Mouse (Mus musculus) embryonic facial prominence, embryonic 12.5 days (tissue): ENCODE results near the gene Stxbp6. TPM values are rescaled to one million over a fixed set of nuclear protein-coding genes. Genes with fewer than 3 reads are reported as not detected.
"Not testable (repeated sequence)": the region's sequence is repeated elsewhere in the genome, so short reads cannot be mapped to it uniquely, and the experiment has no call there.

Source experiments
- ATAC-seq: fragments of 200-750 bp; cut with Nextera tagmentation; 2 replicates; pipeline ENCODE4 v1.8.0; 2017; ENCODE audit not compliant: insufficient number of reproducible peaks, insufficient read depth, low FRiP score, low TSS enrichment
- H3K27ac ChIP-seq: fragments of 300-500 bp; sonication (generic); 2 replicates; pipeline ENCODE4 v1.5.1; 2016; ENCODE audit warnings: mild to moderate bottlenecking
- H3K27me3 ChIP-seq: fragments of 300-500 bp; sonication (generic); 2 replicates; pipeline ENCODE4 v1.6.1; 2016; ENCODE audit warnings: mild to moderate bottlenecking, moderate library complexity
- H3K36me3 ChIP-seq: fragments of 300-500 bp; sonication (generic); 2 replicates; pipeline ENCODE4 v1.6.1; 2016; ENCODE audit warnings: mild to moderate bottlenecking
- H3K4me1 ChIP-seq: fragments of 300-500 bp; sonication (generic); 2 replicates; pipeline ENCODE4 v1.6.1; 2016
- H3K4me2 ChIP-seq: fragments of 300-500 bp; sonication (generic); replicated peaks from 2 replicates; pipeline ENCODE4 v1.6.1; 2016; ENCODE audit warnings: mild to moderate bottlenecking, moderate library complexity
- H3K4me3 ChIP-seq: fragments of 300-500 bp; sonication (generic); 2 replicates; pipeline ENCODE4 v1.5.1; 2016; ENCODE audit warnings: mild to moderate bottlenecking
- H3K9ac ChIP-seq: fragments of 300-500 bp; sonication (generic); 2 replicates; pipeline ENCODE4 v1.6.1; 2016; ENCODE audit warnings: mild to moderate bottlenecking, moderate library complexity
- H3K9me3 ChIP-seq: fragments of 300-500 bp; sonication (generic); 2 replicates; pipeline ENCODE4 v1.6.1; 2016; ENCODE audit warnings: mild to moderate bottlenecking, moderate library complexity
- WGBS: fragments of 180-500 bp; shearing (Covaris S2); methylation state at CpG from one replicate; pipeline ENCODE4 v1.1.7; 2016; 5-methylcytosine and 5-hydroxymethylcytosine counted together
- polyA plus RNA-seq: library from polyadenylated mRNA; unstranded; fragments of >200 nt; fragmentation: Nextera tagmentation; extraction: Ambion mirVana; gene quantifications from 2 replicates; pipeline ENCODE4 v1.2.1, GENCODE M21; 2016

Stxbp6 gene
- polyA plus RNA-seq, 1 experiment from 2014 or later: 12.0 TPM

DNA sequence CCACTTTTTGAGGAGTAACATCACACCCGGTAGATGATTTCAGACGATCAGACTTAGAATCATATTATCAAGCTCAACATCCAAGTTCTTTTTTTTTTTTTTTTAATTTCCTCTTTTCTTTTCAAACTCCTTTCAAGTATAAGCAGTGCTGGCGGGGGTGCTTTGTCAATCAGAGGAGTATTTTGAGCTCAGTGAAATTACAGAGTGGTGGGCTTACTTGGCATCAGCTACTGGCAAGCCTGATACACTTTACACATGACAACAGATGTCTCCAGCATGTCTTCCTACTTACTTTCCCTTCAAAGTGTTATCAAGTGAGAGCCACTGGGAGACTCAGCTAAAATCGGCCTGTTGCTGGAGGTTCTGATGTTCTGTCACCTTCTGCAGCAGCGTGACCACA is 21.6 kb downstream of the Stxbp6 start:
- Histone ChIP-seq H3K27me3 (no peaks in the 10 kb centered on the region), H3K4me2 (no peak overlapping the region), H3K36me3 (no peaks in the 10 kb centered on the region), H3K4me3 (no peak overlapping the region), H3K4me1 (no peaks in the 10 kb centered on the region), H3K9me3 (no peaks in the 10 kb centered on the region), H3K27ac (no peak overlapping the region), H3K9ac (no peak overlapping the region)
- no peak for ATAC-seq
- WGBS: 83% methylated on average over 5 of the region's 5 CpGs

DNA sequence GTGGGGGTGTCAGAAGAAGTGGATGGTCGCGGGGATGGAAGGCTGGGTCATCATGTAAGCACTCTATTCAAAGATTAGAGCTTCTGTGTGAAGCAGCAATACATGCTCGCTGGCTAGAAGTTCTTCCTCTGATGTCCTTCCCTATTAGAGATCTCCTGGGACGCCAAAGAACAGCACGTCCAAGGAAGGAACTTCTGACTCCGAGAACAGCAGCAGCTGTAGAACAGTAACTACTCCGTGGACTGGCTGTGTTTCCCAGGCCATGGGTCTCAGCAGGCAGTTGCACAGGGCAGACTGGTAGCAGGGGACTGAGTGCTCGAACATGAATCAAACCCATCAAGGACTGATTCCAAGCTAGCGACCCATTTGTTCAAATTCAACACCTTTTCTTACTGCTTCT is 24.6 kb downstream of the Stxbp6 start:
- 72% methylated on average over 9 of the region's 9 CpGs for WGBS
- no peak for ATAC-seq
- H3K36me3 ChIP-seq: no peaks in the 10 kb centered on the region
- H3K4me3 ChIP-seq: no peak overlapping the region
- peaks cover 3% of the 10 kb centered on the region; the same call in 1 of the 2 replicates for H3K4me1 ChIP-seq
- no peaks in the 10 kb centered on the region for H3K27me3 ChIP-seq
- no peak overlapping the region for H3K9ac ChIP-seq
- no peaks in the 10 kb centered on the region for H3K9me3 ChIP-seq
- H3K4me2 ChIP-seq: no peak overlapping the region
- H3K27ac ChIP-seq: no peak overlapping the region

DNA sequence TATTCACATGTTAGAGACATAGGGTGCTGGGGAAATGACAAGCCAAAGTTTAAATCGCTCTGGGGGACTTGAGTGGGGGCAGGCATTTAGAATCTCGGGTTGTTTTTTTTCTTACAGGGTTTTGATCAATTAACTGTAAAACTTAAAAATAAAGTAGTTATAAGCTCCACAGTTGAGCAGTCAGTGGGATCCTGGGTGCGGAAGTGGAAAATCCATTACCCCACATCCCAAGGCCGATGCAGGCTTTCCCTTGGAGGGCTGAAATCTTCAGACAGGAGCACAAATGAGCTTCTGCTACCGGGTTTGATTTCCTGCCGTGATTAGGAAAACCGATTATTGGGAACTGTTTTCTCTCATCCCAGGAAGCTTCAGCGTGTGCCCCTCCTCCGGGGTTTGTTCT is 26.8 kb downstream of the Stxbp6 start:
- not testable (repeated sequence) for H3K27me3 ChIP-seq, H3K4me1 ChIP-seq, H3K27ac ChIP-seq, H3K36me3 ChIP-seq, H3K4me2 ChIP-seq, H3K9me3 ChIP-seq, ATAC-seq, H3K4me3 ChIP-seq, H3K9ac ChIP-seq
- 26% methylated on average over 9 of the region's 9 CpGs for WGBS

DNA sequence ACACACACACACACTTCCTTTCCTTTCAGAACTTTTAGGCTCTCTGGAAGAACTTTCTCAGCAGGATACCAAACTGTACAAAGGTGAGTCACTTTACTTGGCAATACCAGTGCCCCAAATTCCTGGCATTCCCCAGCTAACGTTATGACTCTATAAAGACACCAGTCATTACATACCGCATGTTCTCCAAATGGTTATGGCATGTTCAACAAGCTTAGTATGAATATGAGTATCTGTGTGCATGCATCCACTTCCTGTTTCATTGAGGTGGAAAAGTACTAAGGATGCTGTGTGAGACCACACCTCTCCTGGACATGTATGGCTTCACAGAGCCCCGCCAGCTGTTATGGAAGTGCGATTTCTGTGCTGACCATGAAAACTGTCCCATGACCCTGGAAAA is 27.3 kb downstream of the Stxbp6 start:
- Histone ChIP-seq H3K27ac (no peak overlapping the region), H3K4me3 (no peak overlapping the region), H3K4me2 (no peak overlapping the region), H3K9ac (no peak overlapping the region), H3K36me3 (no peaks in the 10 kb centered on the region), H3K27me3 (no peaks in the 10 kb centered on the region), H3K4me1 (peaks cover 3% of the 10 kb centered on the region; the same call in 1 of the 2 replicates), H3K9me3 (no peaks in the 10 kb centered on the region)
- 60% methylated on average over 4 of the region's 4 CpGs for WGBS
- no peak for ATAC-seq

DNA sequence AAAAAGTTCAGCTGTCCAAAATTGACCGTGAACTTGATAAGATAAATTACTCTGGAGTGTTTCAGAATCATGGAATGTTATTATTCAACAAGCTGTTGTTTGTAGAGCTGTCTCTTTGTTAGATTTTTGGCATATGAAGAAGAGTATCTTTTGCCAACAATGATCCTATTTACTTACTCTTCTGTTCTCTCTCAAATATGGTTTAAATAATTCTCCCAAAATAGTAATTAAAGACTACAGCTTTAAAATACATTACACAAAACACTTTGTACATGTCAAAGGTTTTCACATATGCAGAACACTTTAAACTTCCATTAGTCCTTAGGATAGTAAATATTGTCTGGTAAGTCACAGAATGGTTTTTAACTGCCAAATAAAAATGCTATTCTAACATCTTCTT is 29.9 kb downstream of the Stxbp6 start:
- H3K36me3 ChIP-seq: no peaks in the 10 kb centered on the region
- peaks cover 3% of the 10 kb centered on the region; the same call in 1 of the 2 replicates for H3K4me1 ChIP-seq
- H3K27me3 ChIP-seq: no peaks in the 10 kb centered on the region
- H3K9ac ChIP-seq: no peak overlapping the region
- no peak overlapping the region for H3K4me3 ChIP-seq
- H3K4me2 ChIP-seq: no peak overlapping the region
- H3K27ac ChIP-seq: no peak overlapping the region
- H3K9me3 ChIP-seq: no peaks in the 10 kb centered on the region
- 75% methylated on average over 1 of the region's 1 CpGs for WGBS
- ATAC-seq: no peak

DNA sequence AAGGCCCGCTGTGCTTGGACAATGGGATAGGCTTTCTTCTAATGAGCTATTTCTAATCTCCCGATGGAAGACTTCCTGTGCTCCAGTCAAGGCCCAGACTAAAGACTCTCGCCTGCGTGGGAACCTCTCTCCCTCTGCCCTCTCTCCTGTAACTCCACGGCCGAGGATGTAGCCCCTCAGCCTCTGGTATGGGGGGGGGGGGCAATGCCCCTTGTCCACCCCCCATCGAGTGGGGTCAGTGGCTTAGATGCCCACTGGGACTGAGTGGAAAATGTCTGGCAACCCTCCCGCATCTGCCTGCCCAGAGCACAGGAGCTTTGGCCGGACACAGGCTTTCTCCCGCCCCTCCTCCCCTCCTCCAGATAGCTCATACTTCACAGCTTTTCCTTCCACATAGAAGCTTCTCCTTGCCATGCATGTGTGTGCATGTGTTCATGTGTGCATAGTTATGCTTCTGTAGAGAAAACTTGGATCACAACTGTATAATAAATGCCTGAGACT is 31.9 kb downstream of the Stxbp6 start:
- Histone ChIP-seq H3K4me3 (no peak overlapping the region), H3K4me2 (no peak overlapping the region), H3K9ac (no peak overlapping the region), H3K4me1 (peaks cover 3% of the 10 kb centered on the region; the same call in 1 of the 2 replicates), H3K27ac (no peak overlapping the region), H3K36me3 (no peaks in the 10 kb centered on the region), H3K9me3 (no peaks in the 10 kb centered on the region), H3K27me3 (no peaks in the 10 kb centered on the region)
- WGBS: 70% methylated on average over 10 of the region's 10 CpGs
- no peak for ATAC-seq

DNA sequence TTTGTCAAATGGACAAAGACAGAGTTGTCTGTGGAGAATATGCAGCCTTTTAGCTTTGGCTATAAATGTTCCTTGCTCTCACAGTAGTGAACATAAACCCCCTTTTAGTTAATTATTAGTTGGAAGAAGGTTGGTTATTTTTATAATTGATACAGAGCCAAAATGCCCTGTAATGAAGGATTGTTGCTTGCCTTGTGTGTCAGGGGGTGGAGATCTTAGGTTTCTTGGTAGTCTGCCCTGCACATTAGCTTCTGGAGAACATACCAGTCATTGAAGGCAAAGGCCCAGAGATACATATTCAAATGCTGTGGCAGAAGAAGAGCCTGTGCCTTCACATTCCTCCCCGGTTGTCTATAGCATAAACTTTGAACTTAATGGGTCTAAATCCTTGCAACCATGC is 37.0 kb downstream of the Stxbp6 start:
- Histone ChIP-seq H3K4me2 (no peak overlapping the region), H3K9ac (no peak overlapping the region), H3K27ac (no peak overlapping the region), H3K4me1 (no peaks in the 10 kb centered on the region), H3K27me3 (no peaks in the 10 kb centered on the region), H3K4me3 (no peak overlapping the region), H3K36me3 (no peaks in the 10 kb centered on the region), H3K9me3 (no peaks in the 10 kb centered on the region)
- ATAC-seq: no peak
- 81% methylated on average over 1 of the region's 1 CpGs for WGBS

DNA sequence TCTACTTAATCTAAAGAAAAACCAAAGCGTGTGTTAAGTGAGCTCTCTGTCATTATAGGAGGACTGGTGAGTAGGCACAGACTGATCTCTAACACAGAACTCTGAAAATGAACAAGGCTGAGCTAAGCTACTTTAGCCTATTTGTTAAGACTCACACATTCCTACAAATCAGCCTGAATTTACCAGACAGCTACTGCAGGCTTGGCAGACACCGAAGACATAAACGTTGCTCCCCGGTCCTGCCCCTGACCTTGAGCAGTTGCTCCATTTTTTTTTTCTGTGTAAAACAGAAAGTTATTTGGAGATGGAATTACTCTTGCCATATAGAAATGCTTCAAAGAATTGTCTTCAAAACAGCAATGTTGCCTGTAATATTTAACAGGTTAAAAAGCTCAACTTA is 37.4 kb downstream of the Stxbp6 start:
- Histone ChIP-seq H3K27me3 (no peaks in the 10 kb centered on the region), H3K9ac (no peak overlapping the region), H3K27ac (no peak overlapping the region), H3K9me3 (no peaks in the 10 kb centered on the region), H3K36me3 (no peaks in the 10 kb centered on the region), H3K4me3 (no peak overlapping the region), H3K4me1 (no peaks in the 10 kb centered on the region), H3K4me2 (no peak overlapping the region)
- no peak for ATAC-seq
- 68% methylated on average over 4 of the region's 4 CpGs for WGBS

DNA sequence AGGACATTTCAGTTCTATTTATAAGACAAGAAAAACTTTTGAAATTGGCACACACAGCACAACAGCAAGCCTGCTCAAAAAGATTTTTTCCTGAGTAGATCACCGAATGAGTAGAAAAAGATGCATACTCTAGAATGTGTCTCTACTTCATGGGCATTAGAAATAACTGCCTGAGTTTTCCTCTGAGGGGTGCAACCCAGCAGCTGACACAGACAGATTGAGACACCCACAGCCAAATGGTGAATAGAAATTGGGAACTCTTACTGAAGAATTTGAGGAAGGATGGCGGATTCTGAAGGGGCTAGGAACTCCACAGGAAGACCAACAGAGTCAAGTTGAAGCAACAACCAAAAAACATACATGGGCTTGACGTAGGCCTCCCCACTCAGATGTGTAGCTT is 43.8 kb downstream of the Stxbp6 start:
- no peak overlapping the region for H3K9ac ChIP-seq
- H3K9me3 ChIP-seq: no peaks in the 10 kb centered on the region
- no peak overlapping the region for H3K4me3 ChIP-seq
- no peaks in the 10 kb centered on the region for H3K36me3 ChIP-seq
- 86% methylated on average over 3 of the region's 3 CpGs for WGBS
- H3K4me2 ChIP-seq: no peak overlapping the region
- no peaks in the 10 kb centered on the region for H3K4me1 ChIP-seq
- no peak for ATAC-seq
- no peak overlapping the region for H3K27ac ChIP-seq
- no peaks in the 10 kb centered on the region for H3K27me3 ChIP-seq

DNA sequence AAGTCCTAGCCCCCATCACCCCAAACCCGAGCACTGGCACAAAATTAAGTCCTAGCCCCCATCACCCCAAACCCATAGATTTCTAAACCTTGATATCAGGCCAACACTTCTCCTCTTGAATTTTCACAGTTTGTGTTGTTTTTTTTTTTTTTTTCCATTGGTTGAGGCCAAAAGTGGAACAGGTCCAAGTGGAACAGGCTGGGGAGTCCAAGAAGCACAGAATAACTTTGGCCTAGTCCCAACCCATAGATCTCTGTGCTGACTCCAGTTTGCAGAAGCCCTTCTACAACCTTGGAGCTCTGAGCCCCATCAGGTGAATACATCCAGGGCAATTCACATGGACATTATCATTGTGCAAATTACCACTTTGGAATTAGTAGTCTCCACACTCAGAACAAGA is 48.2 kb downstream of the Stxbp6 start:
- 41% methylated on average over 1 of the region's 1 CpGs for WGBS
- Histone ChIP-seq H3K9me3 (no peaks in the 10 kb centered on the region), H3K4me1 (no peaks in the 10 kb centered on the region), H3K9ac (no peak overlapping the region), H3K4me3 (no peak overlapping the region), H3K36me3 (no peaks in the 10 kb centered on the region), H3K27me3 (no peaks in the 10 kb centered on the region), H3K4me2 (no peak overlapping the region), H3K27ac (no peak overlapping the region)
- no peak for ATAC-seq

DNA sequence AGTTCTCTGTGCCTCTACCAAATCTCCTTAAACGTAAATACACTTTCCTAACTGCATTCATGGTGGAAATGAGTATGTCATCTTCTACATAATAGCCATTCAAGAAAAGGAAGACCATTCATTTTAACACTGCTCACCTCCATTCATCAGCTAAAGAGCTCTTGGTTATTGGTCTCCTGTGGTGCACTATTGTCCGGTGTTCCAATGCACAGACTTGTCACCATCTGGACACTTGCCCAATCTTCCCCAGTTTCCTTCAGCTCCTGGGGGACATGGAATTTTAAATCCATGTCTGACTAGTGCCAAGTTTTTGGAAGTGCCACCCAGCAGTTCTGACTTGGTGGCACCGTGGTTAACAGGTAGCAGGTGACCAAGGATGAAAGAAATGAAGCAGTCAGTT is 54.5 kb downstream of the Stxbp6 start:
- Histone ChIP-seq H3K9ac (no peak overlapping the region), H3K9me3 (no peaks in the 10 kb centered on the region), H3K27me3 (no peaks in the 10 kb centered on the region), H3K36me3 (no peaks in the 10 kb centered on the region), H3K4me2 (no peak overlapping the region), H3K4me3 (no peak overlapping the region), H3K4me1 (no peaks in the 10 kb centered on the region), H3K27ac (no peak overlapping the region)
- ATAC-seq: no peak
- WGBS: 87% methylated on average over 3 of the region's 3 CpGs

DNA sequence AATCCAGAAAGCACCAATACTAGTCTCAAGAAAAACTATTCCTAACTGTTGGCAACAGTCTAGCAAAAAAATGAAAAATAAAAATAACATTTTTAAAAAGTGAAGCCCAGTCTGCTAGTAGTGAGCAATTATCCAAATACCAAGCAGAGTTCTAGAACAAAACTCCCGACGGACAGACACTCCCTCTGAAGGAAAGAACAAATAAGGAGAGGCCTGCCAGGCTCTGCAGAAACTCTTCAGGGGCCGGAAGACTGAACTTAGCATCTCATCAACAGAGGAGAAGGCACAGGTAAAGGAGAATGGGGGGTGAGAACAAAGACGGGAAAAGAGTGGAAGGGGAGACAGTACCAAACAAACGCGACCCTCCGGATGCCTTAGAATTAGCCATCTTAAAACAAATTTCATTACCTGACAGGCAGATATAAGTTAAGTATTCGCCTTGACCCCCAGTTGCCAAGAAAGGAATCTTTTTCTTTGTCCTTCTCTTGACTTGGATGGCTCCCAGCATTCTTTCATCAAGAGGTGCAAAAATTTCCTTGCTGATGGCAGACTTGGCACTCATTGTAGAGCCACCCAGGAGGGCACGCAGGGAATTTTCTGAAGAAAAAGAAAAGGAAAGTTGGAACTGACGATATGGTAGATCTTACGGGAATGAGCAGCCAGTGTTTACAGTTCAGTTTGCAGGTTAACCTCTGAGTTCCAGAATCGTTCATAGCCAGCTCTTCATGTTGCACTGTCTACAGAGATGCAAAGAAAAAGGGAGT is 55.3 kb downstream of the Stxbp6 start:
- H3K4me2 ChIP-seq: no peak overlapping the region
- H3K4me3 ChIP-seq: no peak overlapping the region
- no peaks in the 10 kb centered on the region for H3K27me3 ChIP-seq
- no peak overlapping the region for H3K9ac ChIP-seq
- H3K4me1 ChIP-seq: no peaks in the 10 kb centered on the region
- no peaks in the 10 kb centered on the region for H3K9me3 ChIP-seq
- H3K27ac ChIP-seq: no peak overlapping the region
- 85% methylated on average over 12 of the region's 12 CpGs for WGBS
- H3K36me3 ChIP-seq: no peaks in the 10 kb centered on the region
- no peak for ATAC-seq
